Mouse (Mus musculus) embryonic stem cell, embryonic (primary cell): Measurements from ENCODE around the gene Olfr314.

Source experiments
- CTCF ChIA-PET, 4 experiments: fragments of 300-600 bp in 2 of 4; fragments of 350-600 bp in 2 of 4; sonication (Branson Sonifier 250); formaldehyde crosslinking; loops; one replicate each; lab custom pipeline; 2022; ENCODE audit warnings: inconsistent platforms in 2 of 4; lab: Charles Lee
- POLR2A ChIA-PET, 4 experiments: fragments of 300-600 bp in 2 of 4; fragments of 350-600 bp in 2 of 4; sonication (Branson Sonifier 250); formaldehyde crosslinking; loops; one replicate each; lab custom pipeline; 2022; ENCODE audit warnings: antibody characterized with exemption in 4 of 4, inconsistent platforms in 1 of 4; lab: Charles Lee

The Olfr314 gene

DNA sequence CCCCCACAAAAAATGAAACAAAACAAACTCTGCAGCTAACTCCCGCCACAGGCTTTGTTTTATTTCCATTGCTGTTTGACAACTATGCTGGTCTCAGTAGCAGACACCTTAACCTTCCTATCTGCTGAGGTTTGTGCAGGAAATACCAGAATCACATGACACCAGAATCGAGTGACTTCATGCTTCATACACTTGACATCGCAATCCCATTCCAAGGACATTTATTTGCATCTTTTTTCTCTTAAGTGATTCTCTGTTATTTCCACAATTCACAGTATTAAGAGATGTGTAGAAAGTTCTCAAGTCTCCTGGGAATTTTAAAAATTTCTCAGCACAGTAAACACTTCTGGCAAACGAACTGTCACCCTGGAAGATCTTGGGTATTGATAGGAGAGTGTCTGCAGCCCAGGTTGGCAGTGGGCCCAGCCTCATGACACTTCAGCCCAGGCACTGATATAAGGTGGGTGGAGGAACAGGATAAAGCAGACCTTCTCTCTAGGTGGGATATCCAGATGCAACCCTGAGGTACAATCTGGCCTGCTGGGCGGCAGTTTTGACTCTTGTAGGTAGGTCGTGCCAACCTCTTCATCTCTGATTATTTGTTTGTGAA is at the start of gene Olfr314:
Gene Olfr314 (plus strand): TSS at position 473 of the 610 bp plus-strand sequence.
- CTCF ChIA-PET: no interaction called here

DNA sequence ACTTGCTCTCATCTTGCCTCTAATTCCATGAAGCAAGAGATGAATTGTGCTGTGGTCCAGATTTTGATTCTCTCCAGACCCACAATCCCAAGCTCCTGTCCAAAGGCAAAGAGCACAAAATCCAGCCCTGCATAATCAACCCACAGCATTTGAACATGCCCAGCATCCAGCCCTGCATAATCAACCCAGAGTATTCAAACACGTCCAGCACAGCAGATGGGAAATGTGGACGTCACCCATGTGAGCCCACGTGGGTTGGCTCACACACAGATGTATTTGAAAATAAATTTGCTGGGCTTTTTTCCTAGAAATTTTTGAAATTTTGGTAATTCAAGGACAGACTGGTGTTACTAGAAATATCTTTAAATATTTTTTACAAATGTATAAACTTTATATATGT is 49.4 kb upstream of the Olfr314 start:
- ChIA-PET CTCF (no interaction called here), POLR2A (no interaction called here)

More for the DNA sequence above, at the start of gene Olfr314:
- POLR2A ChIA-PET: no interaction called here

DNA sequence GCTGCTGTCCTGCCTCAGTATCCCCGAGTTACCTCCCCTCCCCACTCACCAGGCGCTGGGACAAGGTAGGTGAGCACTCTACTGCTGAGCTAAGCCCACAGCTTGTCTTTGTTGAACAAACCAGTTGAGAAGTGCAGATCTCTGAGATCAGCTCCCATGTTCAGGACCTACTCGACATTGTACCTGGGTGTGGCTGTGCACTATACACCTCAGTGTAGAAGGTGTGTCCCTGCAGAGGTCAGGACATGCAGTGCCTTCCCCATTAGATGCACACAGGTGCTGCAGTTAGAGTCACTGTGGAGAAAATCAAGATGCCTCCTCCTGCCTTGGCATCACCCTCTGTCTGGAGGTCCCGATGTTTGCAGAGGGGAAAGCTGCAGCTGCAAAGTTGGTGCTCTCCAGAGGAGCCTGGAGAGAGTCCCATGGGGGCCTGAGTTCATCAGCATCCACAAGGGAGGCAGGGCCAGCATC is 43.9 kb upstream of the Olfr314 start, which contains the start of gene Olfr317:
Gene Olfr317 (minus strand): TSS at position 421 of the 471 bp plus-strand sequence.
- ChIA-PET POLR2A (interaction anchor here in 1 of 4 experiments (0.5 kb wide), 1 partner anchor 536 kb away, joined by 4 read pairs; no protein-coding TSS in a partner anchor), CTCF (no interaction called here)

DNA sequence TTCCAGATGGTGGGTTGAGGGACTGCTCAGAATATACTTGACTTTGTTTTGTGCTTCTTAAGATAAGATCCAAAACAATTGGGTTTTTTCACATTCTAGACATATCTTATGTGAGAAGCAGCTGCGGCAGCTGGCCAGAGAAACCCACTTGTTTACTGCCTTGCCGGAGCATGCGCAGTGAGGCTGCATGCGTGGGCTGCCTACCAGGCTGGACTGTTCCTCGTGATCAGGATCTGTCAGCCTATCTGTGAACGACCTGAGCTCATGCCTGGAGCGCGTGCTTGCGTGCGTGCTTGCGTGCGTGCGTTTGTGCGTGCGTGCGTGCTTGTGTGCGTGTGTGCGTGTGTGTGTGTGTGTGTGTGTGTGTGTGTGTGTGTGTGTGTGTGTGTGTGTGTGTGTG is 31.7 kb upstream of the Olfr314 start:
- POLR2A ChIA-PET: interaction anchor here in 2 of 4 experiments (0.6 to 1.0 kb wide), 3 partner anchors 33 to 449 kb away, joined by 3 read pairs; no protein-coding TSS in a partner anchor
- CTCF ChIA-PET: interaction anchor here in 1 of 4 experiments (0.6 kb wide), 1 partner anchor 348 kb away, joined by 4 read pairs; no protein-coding TSS in a partner anchor

DNA sequence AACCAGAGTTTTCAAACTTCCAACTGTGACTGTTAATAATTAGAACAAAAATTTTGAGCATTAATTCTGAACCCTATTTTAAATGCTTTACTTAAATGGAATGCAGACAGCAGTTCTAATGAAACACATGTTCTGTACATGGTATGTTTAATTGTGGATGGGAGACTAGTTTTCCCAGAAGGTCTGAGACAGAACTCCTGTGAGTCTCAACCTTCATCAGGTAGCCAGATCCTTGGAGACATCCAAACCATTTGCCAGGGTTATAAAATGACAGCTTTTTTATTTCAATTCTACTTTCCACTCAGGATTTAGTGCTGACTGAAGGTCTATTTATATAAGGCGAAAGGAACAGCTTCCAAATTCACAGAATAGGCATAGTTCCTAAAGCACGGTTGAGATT is 30.3 kb upstream of the Olfr314 start, which contains the start of gene Olfr316:
Gene Olfr316 (plus strand): TSS at position 301 of the 400 bp plus-strand sequence.
- ChIA-PET POLR2A (no interaction called here), CTCF (no interaction called here)

DNA sequence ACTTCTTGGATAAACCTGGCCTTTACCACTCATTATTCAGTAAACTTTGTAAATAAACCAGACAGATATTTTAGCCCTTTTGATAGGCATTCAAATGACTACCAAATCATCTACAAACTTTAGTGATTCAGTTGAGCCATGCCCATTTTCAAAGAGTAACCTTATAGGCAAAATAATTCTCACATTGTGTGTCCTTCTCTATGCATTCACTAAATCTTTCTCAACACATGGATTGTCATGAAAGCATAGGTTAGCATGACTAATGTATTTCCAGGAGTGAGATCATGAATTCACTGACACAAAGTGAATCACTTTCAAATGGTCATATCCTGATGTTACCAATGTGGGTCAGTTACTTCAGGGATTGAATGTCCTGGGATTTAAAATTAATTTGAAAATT is 9.9 kb upstream of the Olfr314 start, which contains the start of gene Olfr315:
Gene Olfr315 (plus strand): TSS at position 301 of the 400 bp plus-strand sequence.
- POLR2A ChIA-PET: no interaction called here
- CTCF ChIA-PET: no interaction called here

DNA sequence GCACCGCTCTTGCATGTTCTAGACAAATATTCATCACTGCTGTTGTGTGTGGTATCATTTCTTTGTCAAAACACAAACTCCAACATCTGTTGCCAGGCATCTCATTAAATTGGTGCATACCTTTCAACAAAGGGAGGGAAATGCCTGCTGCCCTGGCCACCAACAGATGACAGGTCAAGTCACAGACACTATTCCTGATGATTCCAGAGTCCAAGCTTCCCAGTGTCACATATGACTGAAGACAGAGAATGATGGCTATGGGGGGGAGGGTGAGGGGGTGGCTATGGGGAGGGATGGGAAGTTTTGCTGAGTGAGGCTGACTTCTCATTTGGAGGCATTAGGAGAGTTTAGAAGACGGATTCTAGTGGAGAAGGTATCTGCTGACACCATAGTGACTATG is 1.4 kb downstream of the Olfr314 start:
- CTCF ChIA-PET: no interaction called here
- POLR2A ChIA-PET: interaction anchor here in 1 of 4 experiments (0.6 kb wide), 1 partner anchor 33 kb away, joined by 3 read pairs; no protein-coding TSS in a partner anchor

DNA sequence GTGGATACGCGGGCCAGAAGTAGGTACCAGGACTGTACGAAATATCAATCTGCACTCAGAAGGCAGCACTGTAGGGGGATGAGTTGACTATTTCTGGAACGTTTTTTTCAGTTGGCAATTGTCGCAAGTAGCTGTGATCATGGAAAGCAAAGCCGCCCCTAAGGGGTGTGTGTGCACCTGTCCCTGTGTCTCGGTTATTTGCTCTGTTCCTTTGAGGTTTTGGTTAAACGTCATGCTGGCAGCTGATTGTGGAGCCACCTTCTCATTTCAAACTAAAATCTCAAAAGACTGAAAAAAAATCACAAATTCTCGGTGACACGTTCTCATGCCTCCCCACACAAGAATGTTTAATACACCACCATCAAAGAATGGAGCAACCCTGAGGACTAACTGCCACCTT is 4.9 kb downstream of the Olfr314 start:
- POLR2A ChIA-PET: interaction anchor here in 1 of 4 experiments (3.0 kb wide), 1 partner anchor 14 kb away, joined by 12 read pairs; the partner anchor contains the start of gene Fam183b
- CTCF ChIA-PET: interaction anchor here in 1 of 4 experiments (1.2 kb wide), 1 partner anchor 24 kb away, joined by 6 read pairs; no protein-coding TSS in a partner anchor

DNA sequence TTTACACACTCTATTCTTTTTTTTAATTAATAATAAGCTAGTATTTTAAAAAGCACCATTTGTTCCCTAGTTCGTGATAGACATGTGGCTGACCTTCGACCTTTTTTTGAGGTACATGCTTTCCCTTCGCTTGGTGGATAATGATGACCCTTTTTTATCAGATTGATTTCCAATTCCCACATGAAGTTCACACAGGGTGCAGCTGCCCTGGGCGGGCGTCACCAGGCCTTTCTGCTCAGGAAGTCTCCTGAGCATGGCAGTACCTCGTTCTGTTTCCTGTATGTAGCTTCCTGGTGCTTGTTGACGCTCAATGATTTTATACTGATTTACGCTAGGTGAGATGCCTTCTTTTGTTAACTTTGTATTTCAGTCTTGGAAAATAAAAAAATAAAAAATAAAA is 5.6 kb downstream of the Olfr314 start:
- CTCF ChIA-PET: interaction anchor here in 1 of 4 experiments (0.6 to 1.2 kb wide), 2 partner anchors 24 to 122 kb away, joined by 4 to 6 read pairs; no protein-coding TSS in a partner anchor
- POLR2A ChIA-PET: interaction anchor here in 1 of 4 experiments (3.0 kb wide), 1 partner anchor 13 kb away, joined by 12 read pairs; the partner anchor contains the start of gene Fam183b

DNA sequence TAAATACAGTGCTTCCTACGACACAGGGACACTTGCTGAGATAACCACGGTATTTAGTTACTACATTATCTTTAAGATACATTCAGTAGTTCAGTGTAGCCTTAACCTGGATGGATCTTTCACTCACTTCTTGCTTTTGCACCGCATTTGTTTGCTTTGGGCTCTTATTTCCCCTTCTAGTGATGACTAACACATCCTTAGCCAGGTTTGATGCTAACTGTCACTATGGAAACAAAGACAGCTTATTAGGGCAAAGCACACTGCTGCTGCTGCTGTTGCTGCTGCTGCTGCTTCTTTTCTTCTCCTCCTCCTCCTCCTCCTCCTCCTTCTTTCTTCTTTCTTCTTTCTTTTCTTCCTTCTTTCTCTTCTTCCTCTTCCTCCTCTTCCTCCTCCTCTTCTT is 6.8 kb downstream of the Olfr314 start:
- ChIA-PET CTCF (no interaction called here), POLR2A (no interaction called here)

DNA sequence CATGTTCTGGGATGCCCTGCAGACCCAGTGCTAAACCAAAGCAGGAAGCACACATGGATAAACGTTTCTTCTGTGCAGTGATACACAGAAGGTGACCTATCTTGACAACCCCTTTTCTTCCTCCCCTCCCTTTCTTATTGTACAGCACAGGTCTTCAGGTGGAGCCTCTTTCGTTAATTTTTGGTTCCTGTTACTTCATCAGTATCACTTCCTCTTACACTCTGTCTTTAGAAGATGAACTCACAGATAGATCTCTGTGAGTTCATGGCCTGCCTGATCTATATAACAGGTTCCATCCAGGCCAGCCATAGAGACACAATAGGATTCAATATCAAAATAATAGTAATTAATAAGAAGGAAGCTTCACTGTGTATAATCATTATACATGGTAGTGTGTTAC is 7.3 kb downstream of the Olfr314 start:
- CTCF ChIA-PET: no interaction called here
- POLR2A ChIA-PET: no interaction called here

DNA sequence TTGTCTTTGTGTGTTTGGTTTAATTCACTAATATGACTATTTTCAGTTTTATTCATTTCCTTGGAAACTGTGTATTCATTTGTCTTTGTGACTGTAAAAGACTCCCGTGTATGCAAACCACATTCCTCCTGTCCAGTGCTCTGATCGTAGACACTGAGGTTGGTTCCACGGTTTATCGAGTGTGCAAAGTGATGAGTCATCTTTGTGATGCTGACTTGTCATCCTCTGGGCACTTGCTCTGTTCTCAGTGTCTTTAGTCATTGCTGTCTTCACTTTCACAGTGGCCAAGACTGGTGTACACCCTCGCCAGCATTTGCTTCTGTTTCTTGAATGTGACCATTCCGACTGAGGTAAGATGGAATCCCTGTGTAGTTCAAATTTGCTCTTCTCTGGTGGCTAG is 7.9 kb downstream of the Olfr314 start:
- CTCF ChIA-PET: no interaction called here
- POLR2A ChIA-PET: no interaction called here

DNA sequence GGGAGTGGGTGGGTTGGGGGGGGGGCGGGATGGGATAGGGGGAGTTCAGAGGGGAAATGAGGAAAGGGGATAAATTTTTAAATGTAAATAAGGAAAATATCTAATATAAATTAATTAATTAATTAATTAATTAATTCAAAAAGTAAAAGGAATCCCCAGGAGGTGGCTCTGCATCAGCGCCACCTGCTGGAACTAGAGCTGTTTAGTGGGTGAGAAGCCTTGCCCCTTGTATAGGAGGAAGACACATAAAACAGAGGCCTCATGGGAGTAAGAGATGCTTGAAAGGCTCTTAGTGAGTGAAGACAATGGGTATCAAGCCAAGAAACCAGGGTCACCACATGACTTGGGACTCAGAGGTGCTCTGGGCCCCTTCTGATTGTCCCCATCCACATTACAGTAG is 13.1 kb downstream of the Olfr314 start:
- CTCF ChIA-PET: interaction anchor here in 3 of 4 experiments (0.5 to 1.0 kb wide), 5 partner anchors 9 to 166 kb away, joined by 3 to 6 read pairs (median 3); no protein-coding TSS in a partner anchor
- POLR2A ChIA-PET: no interaction called here

DNA sequence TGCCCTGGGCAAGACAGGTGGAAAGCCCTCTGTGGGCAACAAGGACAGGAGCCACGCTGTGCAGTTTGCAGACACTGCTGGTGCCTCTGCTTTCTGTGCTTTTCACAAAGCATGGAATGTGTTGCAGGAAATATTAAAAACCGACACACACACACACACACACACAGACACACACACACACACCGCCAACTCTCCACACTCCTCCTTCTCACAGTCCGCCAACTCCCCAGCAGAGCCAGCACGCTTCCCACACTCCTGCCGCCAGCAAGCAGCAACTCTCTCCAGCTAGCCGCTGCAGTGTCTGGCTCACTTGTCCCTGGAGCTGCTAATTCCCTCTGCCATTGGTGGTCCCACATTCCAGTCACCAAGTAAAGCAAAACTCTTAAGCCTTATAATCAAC is 14.1 kb downstream of the Olfr314 start:
- ChIA-PET CTCF (interaction anchor here in 3 of 4 experiments (0.6 to 1.0 kb wide), 3 partner anchors 15 to 345 kb away, joined by 3 to 4 read pairs (median 3); no protein-coding TSS in a partner anchor), POLR2A (no interaction called here)

DNA sequence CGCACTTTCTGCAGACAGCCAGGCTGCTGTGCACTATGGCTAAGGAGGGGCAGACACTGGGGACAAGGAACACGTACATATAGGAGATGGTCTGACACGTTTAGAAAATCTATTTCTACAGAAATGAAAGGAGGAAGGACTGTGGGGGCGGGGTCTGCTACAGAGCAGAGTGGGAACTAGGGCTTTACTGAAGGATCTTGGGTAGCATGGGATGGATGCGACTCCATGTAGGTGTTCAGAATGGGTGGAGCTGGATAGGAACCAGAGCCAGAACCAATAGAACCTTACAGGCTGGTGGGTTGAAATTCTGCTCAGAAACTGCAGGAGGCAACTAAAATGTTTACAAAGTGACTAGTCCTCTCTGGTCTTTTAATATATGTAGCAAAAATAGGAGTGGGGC is 17.0 kb downstream of the Olfr314 start:
- CTCF ChIA-PET: interaction anchor here in 1 of 4 experiments (0.5 kb wide), 1 partner anchor 851 kb away, joined by 7 read pairs; no protein-coding TSS in a partner anchor
- POLR2A ChIA-PET: interaction anchor here in 1 of 4 experiments (4.2 kb wide), 1 partner anchor 12 kb away, joined by 12 read pairs; no protein-coding TSS in a partner anchor

DNA sequence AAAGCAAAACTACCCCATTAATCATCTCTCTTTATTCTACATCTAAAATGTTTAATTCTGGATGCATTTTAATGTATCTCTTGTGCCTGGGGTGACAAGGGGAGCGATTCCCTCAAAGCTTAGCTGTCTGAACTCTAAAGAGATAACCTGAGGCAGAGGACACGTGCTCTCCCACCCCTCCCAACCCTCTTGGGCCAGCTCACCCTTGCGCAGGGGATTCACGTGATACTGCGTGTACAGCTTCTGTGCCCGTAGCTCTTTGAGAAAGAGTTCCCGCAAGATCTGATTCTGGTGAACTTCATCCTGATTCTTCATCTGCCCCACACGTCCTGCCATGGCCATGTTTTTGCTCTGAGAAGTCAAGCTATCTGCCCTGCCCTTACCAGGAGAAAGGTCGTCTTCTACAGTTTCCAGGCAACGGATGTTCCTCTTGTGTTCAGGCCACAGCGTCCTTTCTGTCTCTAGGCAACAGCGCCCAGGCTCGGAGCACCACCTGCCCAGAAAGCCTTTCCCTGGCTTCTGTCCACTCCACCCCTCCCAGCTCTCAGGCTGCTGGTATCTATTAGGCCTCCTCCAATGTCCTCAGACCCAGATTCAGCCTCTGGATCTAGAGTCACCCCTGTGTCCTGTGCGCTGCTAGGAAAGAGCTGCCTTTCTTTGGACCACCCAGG is 18.9 kb downstream of the Olfr314 start, which contains the start of gene Fam183b:
Gene Fam183b (minus strand): TSS at position 403 of the 671 bp plus-strand sequence.
- ChIA-PET POLR2A (interaction anchor here in 3 of 4 experiments (0.5 to 4.2 kb wide), 9 partner anchors 10 to 853 kb away, joined by 3 to 12 read pairs (median 3); partner anchors contain the start of genes Hist3h2a (in 1 of the 3), Mrpl22 (in 1 of the 3), Sh3bp5l (in 1 of the 3) and Trim17 (in 1 of the 3)), CTCF (interaction anchor here (0.5 to 1.9 kb wide), 7 partner anchors 10 to 724 kb away, joined by 3 to 7 read pairs (median 4); no protein-coding TSS in a partner anchor)

DNA sequence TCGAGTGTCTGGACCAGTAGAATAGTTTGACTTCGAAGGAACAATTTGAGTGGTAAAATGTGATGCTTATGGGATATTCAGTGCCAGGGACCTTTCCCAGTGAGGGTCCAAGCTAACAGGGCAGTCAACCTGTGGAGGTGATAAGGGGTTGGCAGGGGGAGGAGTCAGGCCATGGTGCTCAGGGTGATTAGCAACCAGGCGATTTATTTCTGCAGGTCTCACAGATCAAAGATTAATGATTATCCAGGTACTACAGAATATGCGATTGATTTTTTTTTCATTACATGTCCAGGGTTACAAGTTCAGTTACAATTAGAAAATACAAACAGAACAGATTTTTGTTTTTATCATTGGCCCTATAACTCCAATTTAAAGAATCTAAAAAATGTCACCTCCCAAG is 21.1 kb downstream of the Olfr314 start:
- CTCF ChIA-PET: no interaction called here
- POLR2A ChIA-PET: no interaction called here

DNA sequence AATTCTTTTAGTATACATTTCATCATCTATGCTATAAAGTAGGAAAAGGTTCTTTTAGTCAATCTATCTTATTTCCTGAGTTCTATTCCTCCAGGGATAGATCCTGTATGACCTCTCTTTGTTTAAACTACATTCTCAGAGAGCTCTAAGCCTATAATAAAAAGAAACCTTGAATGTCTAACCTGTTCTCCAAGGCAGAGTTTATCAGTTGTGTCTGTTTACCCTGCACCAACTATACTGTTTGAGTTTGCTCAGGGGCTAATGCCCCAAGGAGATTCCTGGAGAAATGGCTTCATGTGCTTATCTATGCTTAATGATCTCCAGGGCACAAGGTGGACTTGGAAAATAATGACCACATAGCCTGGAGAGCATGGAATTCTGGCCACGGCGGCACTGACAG is 21.6 kb downstream of the Olfr314 start:
- CTCF ChIA-PET: no interaction called here
- POLR2A ChIA-PET: no interaction called here

DNA sequence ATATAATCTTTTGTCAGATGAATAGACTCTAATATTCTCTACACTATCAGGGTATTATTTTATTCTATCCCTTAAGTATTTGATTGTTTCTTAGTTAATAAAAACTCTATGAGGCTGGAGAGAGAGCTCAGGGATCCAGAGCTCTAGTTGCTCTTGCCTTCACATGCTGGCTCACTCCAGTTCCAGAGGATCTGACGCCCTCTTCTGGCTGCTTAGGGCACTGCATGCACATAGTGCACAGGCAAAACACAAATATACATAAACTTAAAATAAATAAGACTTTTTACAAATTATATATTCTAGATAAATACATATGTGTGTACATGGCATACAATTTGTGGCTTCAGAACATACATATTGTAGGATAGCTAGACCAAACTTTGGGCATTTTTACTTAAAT is 29.2 kb downstream of the Olfr314 start:
- POLR2A ChIA-PET: interaction anchor here in 1 of 4 experiments (1.0 kb wide), 1 partner anchor 10 kb away, joined by 6 read pairs; the partner anchor contains the start of gene Fam183b
- CTCF ChIA-PET: interaction anchor here (0.6 to 1.5 kb wide), 14 partner anchors 9 to 513 kb away, joined by 3 to 7 read pairs (median 3); partner anchors contain the start of gene Fam183b (in 2 of the 4)
